Mouse (Mus musculus) heart, postnatal 10 days (tissue): ENCODE measurements around the gene Urm1. TPM values are rescaled to one million over a fixed set of nuclear protein-coding genes. Genes with fewer than 3 reads are reported as not detected.

Experiments
- DNase-seq, 2 experiments: peaks; one replicate each; pipeline ENCODE4 v3.0.0; 2021
- intact Hi-C: fragments of 180-260 bp; cut with DNase I; formaldehyde crosslinking; loops from one replicate; pipeline ENCODE4 v1.15.1; 2025
- total RNA-seq, 2 experiments: library from RNA; stranded (reverse); gene quantifications; 2 replicates each; pipeline ENCODE4 v1.2.3; 2021

Urm1 gene
- total RNA-seq, 2 experiments from 2014 or later, result 36.5 to 40.4 TPM

GRCm38 (mm10) chr2:29826926-29827708, 7.2 kb downstream of the Urm1 start:
- intact Hi-C loops, result no loop called here
- DNase-seq, result peak; percentile 97

GRCm38 (mm10) chr2:29827709-29828024, 7.8 kb downstream of the Urm1 start:
- no peak for DNase-seq
- intact Hi-C loops, result no loop called here

- DNase-seq, result no peak
- intact Hi-C loops, result no loop called here
Observed at GRCm38 (mm10) chr2:29831106-29831505, 11.2 kb downstream of the Urm1 start.

GRCm38 (mm10) chr2:29833796-29834195, 13.9 kb downstream of the Urm1 start:
- no peak for DNase-seq
- intact Hi-C loops, result no loop called here

- intact Hi-C loops, result no loop called here
Observed at GRCm38 (mm10) chr2:29835391-29835899, 15.6 kb downstream of the Urm1 start.

GRCm38 (mm10) chr2:29839460-29839859, 19.6 kb downstream of the Urm1 start:
- intact Hi-C loops, result no loop called here
- DNase-seq, result no peak

More at GRCm38 (mm10) chr2:29835391-29835899, 15.6 kb downstream of the Urm1 start:
- DNase-seq, result no peak

GRCm38 (mm10) chr2:29843231-29844105, 23.6 kb downstream of the Urm1 start:
- intact Hi-C loops, result no loop called here
- no peak for DNase-seq

GRCm38 (mm10) chr2:29844115-29844514, 24.2 kb downstream of the Urm1 start:
- intact Hi-C loops, result no loop called here
- DNase-seq, result no peak

GRCm38 (mm10) chr2:29844661-29845060, 24.8 kb downstream of the Urm1 start:
- intact Hi-C loops, result no loop called here
- no peak for DNase-seq

- DNase-seq, result no peak
- intact Hi-C loops, result no loop called here
Observed at GRCm38 (mm10) chr2:29845636-29846035, 25.8 kb downstream of the Urm1 start.

- intact Hi-C loops, result no loop called here
- DNase-seq, result no peak
Observed at GRCm38 (mm10) chr2:29846061-29846853, 26.4 kb downstream of the Urm1 start.

- intact Hi-C loops, result no loop called here
- no peak for DNase-seq
Observed at GRCm38 (mm10) chr2:29846911-29847310, 27.0 kb downstream of the Urm1 start.

- intact Hi-C loops, result no loop called here
- no peak for DNase-seq
Observed at GRCm38 (mm10) chr2:29849041-29849440, 29.2 kb downstream of the Urm1 start.

- DNase-seq, result no peak
- intact Hi-C loops, result no loop called here
Observed at GRCm38 (mm10) chr2:29849841-29850480, 30.1 kb downstream of the Urm1 start.

GRCm38 (mm10) chr2:29852957-29853485, 33.1 kb downstream of the Urm1 start:
- no peak for DNase-seq
- intact Hi-C loops, result no loop called here

GRCm38 (mm10) chr2:29853736-29854135, 33.9 kb downstream of the Urm1 start:
- intact Hi-C loops, result no loop called here
- DNase-seq, result no peak

- intact Hi-C loops, result no loop called here
- no peak for DNase-seq
Observed at GRCm38 (mm10) chr2:29855585-29856210, 35.8 kb downstream of the Urm1 start.

- DNase-seq, result no peak
Observed at GRCm38 (mm10) chr2:29856451-29857260, 36.8 kb downstream of the Urm1 start.

GRCm38 (mm10) chr2:29857341-29857740, 37.5 kb downstream of the Urm1 start:
- no peak for DNase-seq
- intact Hi-C loops, result no loop called here

More at GRCm38 (mm10) chr2:29856451-29857260, 36.8 kb downstream of the Urm1 start:
- intact Hi-C loops, result no loop called here
